Mouse (Mus musculus) midbrain, embryonic 15.5 days (tissue): ENCODE measurements around the gene Tns4. TPM values are rescaled to one million over a fixed set of nuclear protein-coding genes. Genes with fewer than 3 reads are reported as not detected.

ENCODE experiments used
- ATAC-seq: fragments of 200-750 bp; cut with Nextera tagmentation; replicated peaks from 2 replicates; pipeline ENCODE4 v1.8.0; 2017; ENCODE audit warnings: moderate TSS enrichment
- H3K27ac ChIP-seq: fragments of 300-500 bp; sonication (generic); 2 replicates; pipeline ENCODE4 v1.5.1; 2015; ENCODE audit warnings: mild to moderate bottlenecking, inconsistent platforms
- H3K27me3 ChIP-seq: fragments of 300-500 bp; sonication (generic); replicated peaks from 2 replicates; pipeline ENCODE4 v1.6.1; 2015; ENCODE audit warnings: inconsistent platforms
- H3K36me3 ChIP-seq: fragments of 300-500 bp; sonication (generic); replicated peaks from 2 replicates; pipeline ENCODE4 v1.6.1; 2015; ENCODE audit warnings: inconsistent platforms
- H3K4me1 ChIP-seq: fragments of 300-500 bp; sonication (generic); 2 replicates; pipeline ENCODE4 v1.6.1; 2015; ENCODE audit warnings: inconsistent platforms
- H3K4me2 ChIP-seq: fragments of 300-500 bp; sonication (generic); 2 replicates; pipeline ENCODE4 v1.6.1; 2015; ENCODE audit warnings: inconsistent platforms, mild to moderate bottlenecking, moderate library complexity
- H3K4me3 ChIP-seq: fragments of 300-500 bp; sonication (generic); 2 replicates; pipeline ENCODE4 v1.5.1; 2015; ENCODE audit warnings: mild to moderate bottlenecking, inconsistent platforms
- H3K9ac ChIP-seq: fragments of 300-500 bp; sonication (generic); 2 replicates; pipeline ENCODE4 v1.6.1; 2015; ENCODE audit warnings: mild to moderate bottlenecking, inconsistent platforms
- H3K9me3 ChIP-seq: fragments of 300-500 bp; sonication (generic); 2 replicates; pipeline ENCODE4 v1.6.1; 2016; ENCODE audit warnings: inconsistent platforms
- WGBS: fragments of 180-500 bp; shearing (Covaris S2); methylation state at CpG from one replicate; pipeline ENCODE4 v1.1.7; 2015; ENCODE audit warnings: mixed read lengths; 5-methylcytosine and 5-hydroxymethylcytosine counted together
- polyA plus RNA-seq: library from polyadenylated mRNA; unstranded; fragments of >200 nt; fragmentation: Nextera tagmentation; extraction: Ambion mirVana; gene quantifications from 2 replicates; pipeline ENCODE4 v1.2.1, GENCODE M21; 2015

The Tns4 gene
- polyA plus RNA-seq, 1 experiment from 2014 or later = 0.09 TPM

DNA sequence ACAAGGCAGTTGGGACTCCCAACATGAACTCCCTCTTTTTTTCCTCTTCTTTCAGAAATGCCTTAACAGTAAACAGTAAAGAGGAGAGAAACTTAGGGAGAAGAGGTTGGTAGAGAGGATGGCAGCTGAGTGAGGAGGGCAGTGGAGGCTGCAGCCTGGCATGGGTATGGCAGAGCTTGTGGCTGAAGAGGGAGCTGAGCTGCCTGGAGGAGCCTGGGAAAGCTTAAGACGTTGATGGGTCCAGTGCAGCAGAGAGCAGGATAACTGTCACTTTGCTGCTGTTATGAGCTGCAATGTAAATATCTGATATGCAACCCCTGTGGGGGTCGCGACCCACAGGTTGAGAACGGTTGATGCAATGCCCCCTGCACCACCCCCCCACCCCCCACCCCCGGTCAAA lies 23.6 kb upstream of the Tns4 start:
- Histone ChIP-seq H3K4me1 (peaks cover 9% of the 10 kb centered on the region), H3K4me2 (no peak overlapping the region), H3K36me3 (no peaks in the 10 kb centered on the region), H3K4me3 (no peak overlapping the region), H3K9me3 (no peaks in the 10 kb centered on the region), H3K27ac (no peak overlapping the region), H3K9ac (no peak overlapping the region), H3K27me3 (no peaks in the 10 kb centered on the region)
- 11% methylated on average over 5 of the region's 5 CpGs for WGBS
- ATAC-seq = no peak

DNA sequence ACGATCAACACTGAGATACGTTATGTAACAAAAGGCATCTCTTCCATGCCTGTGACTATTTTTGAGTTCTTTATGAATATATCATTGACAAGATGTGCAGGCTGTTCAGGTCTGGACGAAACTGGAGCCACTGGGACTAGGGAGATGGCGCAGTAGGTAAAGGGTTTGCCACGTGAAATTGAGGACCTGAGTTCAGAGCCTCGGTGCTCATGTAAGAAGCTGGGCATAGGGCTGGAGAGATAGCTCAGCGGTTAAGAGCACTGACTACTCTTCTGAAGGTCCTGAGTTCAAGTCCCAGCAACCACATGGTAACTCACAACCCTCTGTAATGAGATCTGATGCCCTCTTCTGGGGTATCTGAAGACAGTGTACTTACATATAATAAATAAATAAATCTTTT lies 22.5 kb upstream of the Tns4 start:
- WGBS = 94% methylated on average over 7 of the region's 7 CpGs
- H3K9ac ChIP-seq = no peak overlapping the region
- no peak for ATAC-seq
- H3K9me3 ChIP-seq = no peaks in the 10 kb centered on the region
- H3K27ac ChIP-seq = no peak overlapping the region
- no peaks in the 10 kb centered on the region for H3K36me3 ChIP-seq
- H3K4me1 ChIP-seq = peaks cover 9% of the 10 kb centered on the region
- no peak overlapping the region for H3K4me2 ChIP-seq
- H3K27me3 ChIP-seq = no peaks in the 10 kb centered on the region
- H3K4me3 ChIP-seq = no peak overlapping the region

- ATAC-seq = no peak
- WGBS = 63% methylated on average over 11 of the region's 11 CpGs
Observed at GRCm38 (mm10) chr11:99111155-99111554, 22.0 kb upstream of the Tns4 start.

DNA sequence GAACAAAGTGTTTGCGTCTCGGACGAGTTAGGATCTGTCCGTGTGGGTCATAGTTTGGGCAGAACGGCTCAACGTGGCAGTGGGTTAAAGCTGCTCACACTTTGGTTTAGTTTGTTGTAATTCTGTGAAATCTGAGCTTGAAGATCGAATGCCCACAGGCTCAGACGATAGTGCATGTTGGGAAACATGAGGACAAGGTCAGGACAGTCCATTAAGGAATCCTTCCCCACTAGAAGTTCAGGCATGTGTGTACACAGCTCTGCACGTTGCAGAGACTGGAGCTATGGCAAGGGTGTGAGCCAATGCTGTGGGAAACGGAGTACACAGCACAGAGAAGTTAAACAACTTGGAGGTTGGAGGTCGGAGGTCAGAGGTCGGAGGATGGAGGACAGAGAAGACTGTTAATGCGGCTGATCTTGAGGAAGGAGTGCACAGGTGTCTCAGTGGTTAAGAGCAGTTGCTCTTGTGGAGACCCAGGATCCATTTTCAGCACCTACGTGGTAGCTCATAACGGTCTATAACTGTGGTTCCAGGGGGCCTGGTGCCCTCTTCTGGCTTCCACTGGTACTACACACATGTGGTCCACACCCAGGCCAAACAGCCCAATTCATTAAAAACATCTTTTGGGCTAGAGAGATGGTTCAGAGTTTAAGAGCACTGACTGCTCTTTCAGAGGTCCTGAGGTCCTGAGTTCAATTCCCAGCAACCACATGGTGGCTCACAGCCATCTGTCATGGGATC lies 21.4 kb upstream of the Tns4 start:
- H3K27ac ChIP-seq = no peak overlapping the region
- no peaks in the 10 kb centered on the region for H3K36me3 ChIP-seq
- WGBS = 82% methylated on average over 15 of the region's 15 CpGs
- peaks cover 9% of the 10 kb centered on the region for H3K4me1 ChIP-seq
- H3K27me3 ChIP-seq = no peaks in the 10 kb centered on the region
- H3K9ac ChIP-seq = no peak overlapping the region
- H3K9me3 ChIP-seq = no peaks in the 10 kb centered on the region
- no peak for ATAC-seq
- no peak overlapping the region for H3K4me3 ChIP-seq
- no peak overlapping the region for H3K4me2 ChIP-seq

More at GRCm38 (mm10) chr11:99111155-99111554, 22.0 kb upstream of the Tns4 start:
- H3K27ac ChIP-seq = no peak overlapping the region
- no peak overlapping the region for H3K4me3 ChIP-seq
- H3K4me1 ChIP-seq = peaks cover 9% of the 10 kb centered on the region
- no peak overlapping the region for H3K9ac ChIP-seq
- H3K36me3 ChIP-seq = no peaks in the 10 kb centered on the region
- H3K9me3 ChIP-seq = no peaks in the 10 kb centered on the region
- H3K4me2 ChIP-seq = no peak overlapping the region
- no peaks in the 10 kb centered on the region for H3K27me3 ChIP-seq

- no peaks in the 10 kb centered on the region for H3K27me3 ChIP-seq
- no peak for ATAC-seq
- 76% methylated on average over 3 of the region's 3 CpGs for WGBS
- H3K4me3 ChIP-seq = no peak overlapping the region
- H3K27ac ChIP-seq = no peak overlapping the region
- H3K4me1 ChIP-seq = peaks cover 9% of the 10 kb centered on the region
- H3K9ac ChIP-seq = no peak overlapping the region
- H3K4me2 ChIP-seq = no peak overlapping the region
- no peaks in the 10 kb centered on the region for H3K9me3 ChIP-seq
- H3K36me3 ChIP-seq = no peaks in the 10 kb centered on the region
Observed at GRCm38 (mm10) chr11:99108296-99108695, 19.2 kb upstream of the Tns4 start.

DNA sequence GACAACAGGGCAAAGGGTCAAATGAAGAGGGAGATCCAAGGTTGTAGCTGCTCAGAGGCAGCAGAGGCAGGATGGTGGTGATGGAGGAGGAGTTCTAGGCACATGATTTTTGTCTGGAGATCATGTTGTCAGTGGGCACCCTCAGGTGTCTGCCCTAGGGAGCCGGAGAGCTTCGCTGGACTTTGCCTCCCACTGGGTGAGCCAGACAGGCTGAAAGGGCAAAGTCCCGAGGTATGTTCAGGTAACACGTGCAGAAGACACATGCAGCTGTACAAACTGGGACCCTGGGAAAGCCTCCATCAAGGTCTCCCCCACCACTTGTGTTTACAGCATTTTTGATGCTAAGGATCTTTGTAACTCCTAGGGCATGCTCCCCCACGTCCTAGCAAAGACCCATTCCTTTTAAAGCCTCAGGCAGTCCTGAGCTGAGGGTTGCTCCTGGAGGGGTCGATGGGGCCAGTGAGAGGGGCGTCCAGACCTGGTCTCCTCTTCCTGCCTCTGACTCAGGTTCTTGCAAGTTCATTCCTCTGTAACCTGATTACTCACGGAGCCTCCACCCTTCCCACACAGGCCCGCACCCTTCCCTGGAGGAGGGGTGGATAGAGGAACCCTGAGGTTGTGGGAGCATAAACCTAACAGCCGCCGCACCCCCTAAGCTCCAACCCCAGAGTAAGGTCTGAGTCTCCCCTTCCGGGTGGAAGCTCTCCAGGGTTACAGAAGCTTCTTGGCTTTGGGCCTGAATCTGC lies 17.0 kb upstream of the Tns4 start:
- Histone ChIP-seq H3K27me3 (no peaks in the 10 kb centered on the region), H3K4me3 (no peak overlapping the region), H3K4me1 (no peaks in the 10 kb centered on the region), H3K9me3 (no peaks in the 10 kb centered on the region), H3K27ac (no peak overlapping the region), H3K9ac (no peak overlapping the region), H3K4me2 (no peak overlapping the region), H3K36me3 (no peaks in the 10 kb centered on the region)
- no peak for ATAC-seq
- WGBS = 78% methylated on average over 12 of the region's 12 CpGs

DNA sequence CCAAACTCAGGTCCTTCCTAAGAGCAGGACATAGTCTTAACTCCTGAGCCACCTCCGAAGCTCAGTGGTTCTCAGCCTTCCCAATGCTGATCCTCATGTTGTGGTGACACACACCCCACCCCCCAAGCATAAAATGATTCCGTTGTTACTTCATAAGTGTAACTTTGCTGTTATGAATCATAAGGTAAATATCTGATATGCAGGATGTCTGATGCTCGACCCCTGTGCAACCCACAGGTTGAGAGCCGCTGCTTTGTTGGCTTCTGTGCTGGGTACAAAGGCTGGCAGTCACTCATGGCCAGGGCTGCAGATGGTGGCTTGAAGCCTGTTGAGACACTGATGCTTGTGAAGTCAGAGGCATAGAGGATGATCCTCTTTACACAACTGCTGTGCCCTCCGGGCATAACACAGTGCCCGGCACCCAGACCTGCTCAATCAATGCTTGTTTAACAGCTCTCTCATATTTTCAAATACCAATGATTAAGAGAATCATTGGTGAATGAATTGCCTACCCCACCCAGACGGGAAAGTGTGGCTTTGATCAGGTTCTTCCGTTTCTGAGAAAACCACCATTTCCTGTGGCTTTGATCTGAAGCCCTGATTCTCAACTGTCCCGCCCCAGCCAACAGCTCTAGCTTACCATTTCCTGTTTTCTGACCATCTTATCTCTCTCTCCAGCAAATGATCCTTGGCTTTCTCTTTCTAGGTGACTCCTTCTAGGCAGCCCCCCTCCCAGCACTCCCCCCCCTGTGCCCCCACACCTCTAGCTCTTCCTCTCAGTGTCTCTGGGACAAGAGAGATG lies 15.7 kb upstream of the Tns4 start:
- H3K4me3 ChIP-seq = no peak overlapping the region
- H3K36me3 ChIP-seq = no peaks in the 10 kb centered on the region
- ATAC-seq = no peak
- WGBS = 83% methylated on average over 9 of the region's 9 CpGs
- H3K4me1 ChIP-seq = no peaks in the 10 kb centered on the region
- no peaks in the 10 kb centered on the region for H3K27me3 ChIP-seq
- H3K27ac ChIP-seq = no peak overlapping the region
- H3K4me2 ChIP-seq = no peak overlapping the region
- H3K9ac ChIP-seq = no peak overlapping the region
- H3K9me3 ChIP-seq = no peaks in the 10 kb centered on the region

- no peak overlapping the region for H3K4me3 ChIP-seq
- H3K4me1 ChIP-seq = no peaks in the 10 kb centered on the region
- no peak overlapping the region for H3K4me2 ChIP-seq
- WGBS = 80% methylated on average over 9 of the region's 9 CpGs
- no peak overlapping the region for H3K27ac ChIP-seq
- ATAC-seq = no peak
- H3K27me3 ChIP-seq = no peaks in the 10 kb centered on the region
- no peak overlapping the region for H3K9ac ChIP-seq
- no peaks in the 10 kb centered on the region for H3K9me3 ChIP-seq
- no peaks in the 10 kb centered on the region for H3K36me3 ChIP-seq
Observed at GRCm38 (mm10) chr11:99102575-99103270, 13.6 kb upstream of the Tns4 start.

GRCm38 (mm10) chr11:99101693-99102092 lies 12.6 kb upstream of the Tns4 start:
- H3K9me3 ChIP-seq = no peaks in the 10 kb centered on the region
- H3K27me3 ChIP-seq = no peaks in the 10 kb centered on the region
- H3K9ac ChIP-seq = no peak overlapping the region
- no peak overlapping the region for H3K27ac ChIP-seq
- no peaks in the 10 kb centered on the region for H3K36me3 ChIP-seq
- no peaks in the 10 kb centered on the region for H3K4me1 ChIP-seq
- no peak overlapping the region for H3K4me2 ChIP-seq
- ATAC-seq = no peak
- no peak overlapping the region for H3K4me3 ChIP-seq
- 87% methylated on average over 8 of the region's 8 CpGs for whole genome bisulfite sequencing

- H3K9ac ChIP-seq = no peak overlapping the region
Observed at GRCm38 (mm10) chr11:99100215-99100614, 11.1 kb upstream of the Tns4 start.

DNA sequence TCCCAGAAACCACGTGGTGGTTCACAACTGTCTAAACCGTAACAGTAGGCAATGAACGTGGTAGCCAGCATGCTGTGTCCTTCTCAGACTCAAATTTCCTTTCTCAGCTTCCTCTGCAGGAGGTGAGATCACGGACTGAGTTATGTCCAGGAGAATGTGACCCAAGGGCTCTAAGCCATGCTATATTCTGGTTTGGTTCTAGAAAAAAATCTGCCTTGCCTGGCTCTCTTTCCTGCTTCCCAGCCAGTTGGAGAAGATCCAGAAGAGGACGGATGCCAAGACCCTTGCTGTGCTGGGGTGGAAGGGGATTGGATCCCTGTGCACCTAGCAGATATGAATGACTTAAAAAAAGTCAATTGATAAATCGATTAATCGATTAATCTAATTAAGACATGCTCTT lies 10.4 kb upstream of the Tns4 start:
- no peaks in the 10 kb centered on the region for H3K36me3 ChIP-seq
- H3K4me2 ChIP-seq = no peak overlapping the region
- no peak for ATAC-seq
- no peaks in the 10 kb centered on the region for H3K9me3 ChIP-seq
- H3K4me3 ChIP-seq = no peak overlapping the region
- H3K27ac ChIP-seq = no peak overlapping the region
- H3K9ac ChIP-seq = no peak overlapping the region
- no peaks in the 10 kb centered on the region for H3K4me1 ChIP-seq
- H3K27me3 ChIP-seq = no peaks in the 10 kb centered on the region
- WGBS = 83% methylated on average over 7 of the region's 7 CpGs

More at GRCm38 (mm10) chr11:99100215-99100614, 11.1 kb upstream of the Tns4 start:
- H3K36me3 ChIP-seq = no peaks in the 10 kb centered on the region
- no peaks in the 10 kb centered on the region for H3K27me3 ChIP-seq
- no peaks in the 10 kb centered on the region for H3K4me1 ChIP-seq
- ATAC-seq = no peak
- no peak overlapping the region for H3K27ac ChIP-seq
- WGBS = 86% methylated on average over 5 of the region's 5 CpGs
- H3K4me2 ChIP-seq = no peak overlapping the region
- no peaks in the 10 kb centered on the region for H3K9me3 ChIP-seq
- H3K4me3 ChIP-seq = no peak overlapping the region

DNA sequence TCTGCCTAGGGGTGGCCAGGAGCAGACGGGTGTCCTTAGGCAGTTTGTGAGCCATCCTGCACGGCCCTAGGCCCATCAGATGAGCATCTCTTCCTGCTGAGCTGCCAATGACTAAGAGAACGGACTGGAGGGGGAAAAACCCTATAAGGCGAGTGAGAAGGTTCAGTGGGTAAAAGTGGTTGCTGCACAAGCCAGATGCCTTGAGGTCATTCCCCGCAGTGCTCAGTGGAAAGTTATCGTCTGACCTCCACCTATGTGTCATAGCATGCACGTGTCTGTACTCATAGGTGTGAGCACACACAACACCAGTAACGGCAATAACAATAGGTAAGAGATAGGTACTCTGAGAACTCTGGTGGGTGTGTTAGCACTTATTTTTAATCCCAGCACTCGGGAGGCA lies 9.8 kb upstream of the Tns4 start:
- Histone ChIP-seq H3K27ac (no peak overlapping the region), H3K4me1 (no peaks in the 10 kb centered on the region), H3K9me3 (no peaks in the 10 kb centered on the region), H3K27me3 (no peaks in the 10 kb centered on the region), H3K4me3 (no peak overlapping the region), H3K36me3 (no peaks in the 10 kb centered on the region), H3K9ac (no peak overlapping the region), H3K4me2 (no peak overlapping the region)
- 94% methylated on average over 9 of the region's 9 CpGs for WGBS
- ATAC-seq = no peak
